Mouse (Mus musculus): ENCODE measurements around the gene Trim58.
A peak's percentile ranks its signal among the peaks of the same experiment; 100 is the strongest.

Trim58 gene

GRCm38 (mm10) chr11:58640272-58640867, at the start of gene Trim58:
TSS of gene Trim58 (plus strand) at chr11:58640465.
- DNase-seq (ENCODE audit: low read depth, low spot score), result peak; percentile 52

- DNase-seq (ENCODE audit: low read depth, low spot score), result no peak
Measured at GRCm38 (mm10) chr11:58594814-58595213, 45.5 kb upstream of the Trim58 start, which contains the start of gene Olfr324. TSS of gene Olfr324 (plus strand) at chr11:58595114.

- DNase-seq (ENCODE audit: low read depth, low spot score), result no peak
Measured at GRCm38 (mm10) chr11:58597837-58598236, 42.4 kb upstream of the Trim58 start.

- DNase-seq (ENCODE audit: low read depth, low spot score), result no peak
Measured at GRCm38 (mm10) chr11:58602062-58602461, 38.2 kb upstream of the Trim58 start.

- DNase-seq (ENCODE audit: low read depth, low spot score), result no peak
Measured at GRCm38 (mm10) chr11:58602800-58603560, 37.3 kb upstream of the Trim58 start.

- DNase-seq (ENCODE audit: low read depth, low spot score), result no peak
Measured at GRCm38 (mm10) chr11:58604688-58605087, 35.6 kb upstream of the Trim58 start.

- DNase-seq (ENCODE audit: low read depth, low spot score), result no peak
Measured at GRCm38 (mm10) chr11:58605228-58605627, 35.0 kb upstream of the Trim58 start.

- DNase-seq (ENCODE audit: low read depth, low spot score), result no peak
Measured at GRCm38 (mm10) chr11:58606177-58606919, 33.9 kb upstream of the Trim58 start.

- DNase-seq (ENCODE audit: low read depth, low spot score), result no peak
Measured at GRCm38 (mm10) chr11:58607030-58607429, 33.2 kb upstream of the Trim58 start.

- no peak for DNase-seq (ENCODE audit: low read depth, low spot score)
Measured at GRCm38 (mm10) chr11:58613359-58613758, 26.9 kb upstream of the Trim58 start.

GRCm38 (mm10) chr11:58614526-58614925, 25.7 kb upstream of the Trim58 start:
- no peak for DNase-seq (ENCODE audit: low read depth, low spot score)

- DNase-seq (ENCODE audit: low read depth, low spot score), result no peak
Measured at GRCm38 (mm10) chr11:58615975-58616374, 24.3 kb upstream of the Trim58 start, which contains the start of gene 2210407C18Rik. TSS of gene 2210407C18Rik (minus strand) at chr11:58616075.

GRCm38 (mm10) chr11:58618369-58618768, 21.9 kb upstream of the Trim58 start:
- no peak for DNase-seq (ENCODE audit: low read depth, low spot score)

- DNase-seq (ENCODE audit: low read depth, low spot score), result no peak
Measured at GRCm38 (mm10) chr11:58618793-58619192, 21.5 kb upstream of the Trim58 start.

- DNase-seq (ENCODE audit: low read depth, low spot score), result no peak
Measured at GRCm38 (mm10) chr11:58626146-58626545, 14.1 kb upstream of the Trim58 start.

- DNase-seq (ENCODE audit: low read depth, low spot score), result no peak
Measured at GRCm38 (mm10) chr11:58630401-58630800, 9.9 kb upstream of the Trim58 start, which contains the start of gene Olfr323. TSS of gene Olfr323 (minus strand) at chr11:58630501.

GRCm38 (mm10) chr11:58634878-58635277, 5.4 kb upstream of the Trim58 start:
- no peak for DNase-seq (ENCODE audit: low read depth, low spot score)

- peak; percentile 68 for DNase-seq (ENCODE audit: low read depth, low spot score)
Measured at GRCm38 (mm10) chr11:58636376-58636977, 3.8 kb upstream of the Trim58 start.

GRCm38 (mm10) chr11:58638176-58638701, 2.0 kb upstream of the Trim58 start:
- no peak for DNase-seq (ENCODE audit: low read depth, low spot score)

GRCm38 (mm10) chr11:58641057-58641456, 792 bp downstream of the Trim58 start:
- DNase-seq (ENCODE audit: low read depth, low spot score), result peak; percentile 73

- DNase-seq (ENCODE audit: low read depth, low spot score), result peak; percentile 93
Measured at GRCm38 (mm10) chr11:58641638-58642358, 1.5 kb downstream of the Trim58 start.

Measured in c-Kit-negative CD71-positive TER-119-positive erythroid progenitor cells, embryonic 14.5 days (primary cell).